Mouse (Mus musculus) midbrain, embryonic 10.5 days (tissue): Measurements from ENCODE around the gene Sez6. TPM values are rescaled to one million over a fixed set of nuclear protein-coding genes. Genes with fewer than 3 reads are reported as not detected.

Source experiments
- DNase-seq: peaks from one replicate; pipeline ENCODE4 v3.0.0-alpha.2; 2017; ENCODE audit warnings: low spot score
- H3K27ac ChIP-seq: fragments of 300-500 bp; sonication (generic); replicated peaks from 2 replicates; pipeline ENCODE4 v1.5.1; 2016; ENCODE audit warnings: mild to moderate bottlenecking
- H3K27me3 ChIP-seq: fragments of 300-500 bp; sonication (generic); 2 replicates; pipeline ENCODE4 v1.6.1; 2016; ENCODE audit warnings: low read depth, mild to moderate bottlenecking; ENCODE audit not compliant: poor library complexity, severe bottlenecking
- H3K36me3 ChIP-seq: fragments of 300-500 bp; sonication (generic); 2 replicates; pipeline ENCODE4 v1.6.1; 2016; ENCODE audit warnings: mild to moderate bottlenecking, moderate library complexity
- H3K4me1 ChIP-seq: fragments of 300-500 bp; sonication (generic); 2 replicates; pipeline ENCODE4 v1.6.1; 2016
- H3K4me3 ChIP-seq: fragments of 300-500 bp; sonication (generic); 2 replicates; pipeline ENCODE4 v1.5.1; 2016; ENCODE audit warnings: mild to moderate bottlenecking, moderate library complexity
- H3K9me3 ChIP-seq: fragments of 300-500 bp; sonication (generic); replicated peaks from 2 replicates; pipeline ENCODE4 v1.6.1; 2016; ENCODE audit warnings: mild to moderate bottlenecking
- WGBS: fragments of 180-500 bp; shearing (Covaris S2); methylation state at CpG from one replicate; pipeline ENCODE4 v1.1.7; 2016; 5-methylcytosine and 5-hydroxymethylcytosine counted together
- polyA plus RNA-seq: library from polyadenylated mRNA; unstranded; fragments of >200 nt; fragmentation: Nextera tagmentation; extraction: Ambion mirVana; gene quantifications from 2 replicates; pipeline ENCODE4 v1.2.1, GENCODE M21; 2016

The Sez6 gene
- polyA plus RNA-seq, 1 experiment from 2014 or later: 3.5 TPM

GRCm38 (mm10) chr11:77979221-77979809, 48.7 kb downstream of the Sez6 start:
- Histone ChIP-seq H3K4me1 (peaks cover 25% of the 10 kb centered on the region), H3K27me3 (peaks cover 32% of the 10 kb centered on the region), H3K36me3 (peaks cover 3% of the 10 kb centered on the region; the same call in 1 of the 2 replicates), H3K27ac (no peak overlapping the region), H3K4me3 (no peak overlapping the region), H3K9me3 (no peaks in the 10 kb centered on the region)
- 81% methylated on average over 8 of the region's 8 CpGs for WGBS
- DNase-seq: no peak

GRCm38 (mm10) chr11:77980281-77981204, 49.9 kb downstream of the Sez6 start:
- H3K9me3 ChIP-seq: no peaks in the 10 kb centered on the region
- no peak overlapping the region for H3K27ac ChIP-seq
- H3K27me3 ChIP-seq: peaks cover 20% of the 10 kb centered on the region; the same call in 1 of the 2 replicates
- 0 out of 2 replicates have a peak overlapping the region, but pooled peaks have one; percentile 1 for H3K4me3 ChIP-seq
- peaks cover 34% of the 10 kb centered on the region for H3K4me1 ChIP-seq
- 41% methylated on average over 11 of the region's 11 CpGs for WGBS
- peak; percentile 57 for DNase-seq
- H3K36me3 ChIP-seq: peaks cover 10% of the 10 kb centered on the region; the same call in 1 of the 2 replicates

GRCm38 (mm10) chr11:77981609-77982440, 51.2 kb downstream of the Sez6 start:
- Histone ChIP-seq H3K36me3 (peaks cover 22% of the 10 kb centered on the region), H3K4me3 (peak overlapping the region; percentile 76), H3K4me1 (peaks cover 30% of the 10 kb centered on the region), H3K27ac (peak overlapping the region; percentile 92), H3K27me3 (peaks cover 9% of the 10 kb centered on the region; the same call in 1 of the 2 replicates), H3K9me3 (no peaks in the 10 kb centered on the region)
- WGBS: under 1% methylated on average over 29 of the region's 29 CpGs
- peak; percentile 95 for DNase-seq

- DNase-seq: peak; percentile 100
- H3K4me1 ChIP-seq: peaks cover 30% of the 10 kb centered on the region
- 0 out of 2 replicates have a peak, but pooled peaks cover 5% of the 10 kb centered on the region for H3K27me3 ChIP-seq
- no peaks in the 10 kb centered on the region for H3K9me3 ChIP-seq
- peak within 1 kb of the TSS; percentile 92 for H3K27ac ChIP-seq
- peaks cover 28% of the 10 kb centered on the region for H3K36me3 ChIP-seq
- under 1% methylated on average over 52 of the region's 62 CpGs for WGBS
- H3K4me3 ChIP-seq: peak within 1 kb of the TSS; percentile 76
Observed at GRCm38 (mm10) chr11:77982441-77982905, 51.9 kb downstream of the Sez6 start, which contains the start of gene Phf12. Gene Phf12, plus strand, starts transcription at chr11:77982754.

GRCm38 (mm10) chr11:77983191-77983936, 52.8 kb downstream of the Sez6 start:
- no peaks in the 10 kb centered on the region for H3K27me3 ChIP-seq
- H3K4me1 ChIP-seq: peaks cover 30% of the 10 kb centered on the region
- peak overlapping the region; percentile 92 for H3K27ac ChIP-seq
- peak; percentile 69 for DNase-seq
- H3K9me3 ChIP-seq: no peaks in the 10 kb centered on the region
- under 1% methylated on average over 31 of the region's 32 CpGs for WGBS
- H3K36me3 ChIP-seq: peaks cover 37% of the 10 kb centered on the region
- H3K4me3 ChIP-seq: peak overlapping the region; percentile 76

- no peaks in the 10 kb centered on the region for H3K27me3 ChIP-seq
- H3K4me3 ChIP-seq: peak overlapping the region; percentile 76
- peaks cover 45% of the 10 kb centered on the region for H3K36me3 ChIP-seq
- peaks cover 30% of the 10 kb centered on the region for H3K4me1 ChIP-seq
- WGBS: under 1% methylated on average over 47 of the region's 63 CpGs
- H3K9me3 ChIP-seq: no peaks in the 10 kb centered on the region
- H3K27ac ChIP-seq: peak overlapping the region; percentile 92
- peak; percentile 80 for DNase-seq
Observed at GRCm38 (mm10) chr11:77983937-77984835, 53.6 kb downstream of the Sez6 start.

GRCm38 (mm10) chr11:77984836-77985231, 54.2 kb downstream of the Sez6 start:
- peak overlapping the region; percentile 76 for H3K4me3 ChIP-seq
- under 1% methylated on average over 13 of the region's 13 CpGs for WGBS
- no peaks in the 10 kb centered on the region for H3K27me3 ChIP-seq

GRCm38 (mm10) chr11:77985541-77986065, 55.0 kb downstream of the Sez6 start:
- WGBS: 76% methylated on average over 3 of the region's 3 CpGs
- Histone ChIP-seq H3K27ac (peak overlapping the region; percentile 92), H3K27me3 (no peaks in the 10 kb centered on the region), H3K4me3 (peak overlapping the region; percentile 76), H3K9me3 (no peaks in the 10 kb centered on the region), H3K36me3 (peaks cover 59% of the 10 kb centered on the region), H3K4me1 (peaks cover 24% of the 10 kb centered on the region)
- no peak for DNase-seq

More at GRCm38 (mm10) chr11:77984836-77985231, 54.2 kb downstream of the Sez6 start:
- Histone ChIP-seq H3K27ac (peak overlapping the region; percentile 92), H3K4me1 (peaks cover 30% of the 10 kb centered on the region), H3K36me3 (peaks cover 52% of the 10 kb centered on the region), H3K9me3 (no peaks in the 10 kb centered on the region)
- peak; percentile 63 for DNase-seq

GRCm38 (mm10) chr11:77989071-77989690, 58.6 kb downstream of the Sez6 start:
- Histone ChIP-seq H3K9me3 (no peaks in the 10 kb centered on the region), H3K27ac (no peak overlapping the region), H3K36me3 (peaks cover 88% of the 10 kb centered on the region), H3K4me1 (peaks cover 14% of the 10 kb centered on the region), H3K27me3 (no peaks in the 10 kb centered on the region), H3K4me3 (no peak overlapping the region)
- 92% methylated on average over 13 of the region's 13 CpGs for whole genome bisulfite sequencing
- DNase-seq: no peak

GRCm38 (mm10) chr11:77995556-77995955, 65.0 kb downstream of the Sez6 start:
- H3K4me3 ChIP-seq: no peak overlapping the region
- no peaks in the 10 kb centered on the region for H3K9me3 ChIP-seq
- no peaks in the 10 kb centered on the region for H3K4me1 ChIP-seq
- 87% methylated on average over 1 of the region's 1 CpGs for WGBS
- no peaks in the 10 kb centered on the region for H3K27me3 ChIP-seq
- no peak overlapping the region for H3K27ac ChIP-seq
- DNase-seq: no peak
- H3K36me3 ChIP-seq: peaks cover 82% of the 10 kb centered on the region
